Mouse (Mus musculus): ENCODE data around the gene Prrx1.
A peak's percentile ranks its signal among the peaks of the same experiment; 100 is the strongest.

The Prrx1 gene

GRCm38 (mm10) chr1:163313101-163313773 lies at the start of gene Prrx1:
Gene Prrx1, minus strand, starts transcription at chr1:163313710.
- DNase-seq (ENCODE audit: low read depth, low spot score) = peak; percentile 23

GRCm38 (mm10) chr1:163362202-163362601 lies 48.7 kb upstream of the Prrx1 start:
- DNase-seq (ENCODE audit: low read depth, low spot score) = no peak

- DNase-seq (ENCODE audit: low read depth, low spot score) = no peak
These were observed 47.9 kb upstream of the Prrx1 start for GRCm38 (mm10) chr1:163361376-163361775.

DNA sequence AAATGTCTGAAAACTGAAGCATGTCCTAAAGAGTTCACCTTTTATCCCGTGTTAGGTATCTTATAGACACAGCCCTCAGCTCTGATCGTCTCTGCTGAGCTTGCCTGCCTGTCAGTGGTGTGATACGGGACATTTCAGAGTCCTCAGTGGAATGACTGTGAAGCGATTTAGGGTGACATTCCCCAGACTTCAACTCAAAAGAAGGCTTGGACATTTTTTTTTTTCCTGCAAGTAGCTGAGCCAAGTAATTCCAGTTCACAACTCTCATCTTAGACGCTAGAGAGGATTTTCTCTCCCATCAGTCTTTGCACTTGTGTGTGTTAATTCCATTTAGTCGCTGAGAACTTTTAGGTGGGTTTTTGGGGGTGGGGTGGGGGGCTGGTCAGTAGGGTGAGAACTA lies 47.3 kb upstream of the Prrx1 start:
- no peak for DNase-seq (ENCODE audit: low read depth, low spot score)

DNA sequence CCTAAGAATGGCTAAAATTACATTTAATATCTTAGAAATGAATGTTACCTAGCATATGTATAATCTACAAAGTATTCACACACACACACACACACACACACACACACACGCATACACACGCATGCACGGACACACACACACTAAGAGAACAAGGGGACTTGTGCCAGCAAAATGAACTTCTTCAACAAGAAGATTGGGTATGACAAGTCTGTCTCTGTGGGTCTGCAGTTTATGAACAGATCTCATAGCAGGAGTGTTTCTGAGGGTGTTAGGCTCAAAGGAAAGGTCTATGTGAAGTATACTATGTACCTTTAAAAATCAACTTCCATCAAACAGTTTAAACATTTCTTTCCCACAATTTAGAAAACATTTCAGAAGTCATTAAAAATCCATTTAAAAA lies 46.0 kb upstream of the Prrx1 start:
- DNase-seq (ENCODE audit: low read depth, low spot score) = no peak

DNA sequence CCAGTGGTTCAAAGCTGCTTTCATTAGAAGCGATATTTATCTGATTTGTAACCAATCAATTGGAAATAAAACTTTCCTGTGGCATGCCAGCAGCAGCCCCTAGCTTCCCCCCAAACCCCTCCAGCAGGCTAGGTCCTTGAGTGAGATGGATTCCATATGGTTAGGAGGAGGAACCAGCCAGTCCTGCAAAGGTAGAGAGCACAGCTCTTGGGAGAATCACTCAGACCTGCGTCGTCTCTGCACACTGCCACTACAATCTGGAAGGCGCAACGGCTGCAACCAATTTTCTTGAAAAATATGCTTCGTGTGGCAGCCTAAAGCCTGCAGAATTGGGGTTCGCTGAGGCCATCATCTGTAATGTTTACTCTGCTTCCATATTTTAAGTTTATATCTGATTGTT lies 44.7 kb upstream of the Prrx1 start:
- DNase-seq (ENCODE audit: low read depth, low spot score) = no peak

- DNase-seq (ENCODE audit: low read depth, low spot score) = no peak
These were observed 44.2 kb upstream of the Prrx1 start for GRCm38 (mm10) chr1:163357733-163358132.

GRCm38 (mm10) chr1:163356167-163356566 lies 42.7 kb upstream of the Prrx1 start:
- no peak for DNase-seq (ENCODE audit: low read depth, low spot score)

- no peak for DNase-seq (ENCODE audit: low read depth, low spot score)
These were observed 42.2 kb upstream of the Prrx1 start for GRCm38 (mm10) chr1:163355626-163356156.

DNA sequence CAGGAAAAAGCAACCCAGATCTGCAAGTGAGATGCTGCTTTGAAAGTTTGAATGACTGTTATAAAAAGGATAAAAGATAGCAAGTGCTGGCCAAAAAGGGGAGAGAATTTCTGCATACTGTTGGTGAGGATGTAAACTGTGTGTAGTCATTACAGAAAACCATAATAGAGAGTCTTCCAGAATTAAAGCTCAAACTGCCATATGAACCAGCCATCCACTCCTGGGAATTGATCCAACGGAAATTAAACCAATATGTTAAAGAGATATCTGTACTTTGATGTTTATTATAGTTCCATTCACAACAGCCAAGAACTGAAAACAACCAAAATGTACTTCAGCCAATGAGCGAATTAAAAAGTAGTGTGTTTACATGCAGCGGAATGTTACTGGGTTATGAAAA lies 37.5 kb upstream of the Prrx1 start:
- no peak for DNase-seq (ENCODE audit: low read depth, low spot score)

DNA sequence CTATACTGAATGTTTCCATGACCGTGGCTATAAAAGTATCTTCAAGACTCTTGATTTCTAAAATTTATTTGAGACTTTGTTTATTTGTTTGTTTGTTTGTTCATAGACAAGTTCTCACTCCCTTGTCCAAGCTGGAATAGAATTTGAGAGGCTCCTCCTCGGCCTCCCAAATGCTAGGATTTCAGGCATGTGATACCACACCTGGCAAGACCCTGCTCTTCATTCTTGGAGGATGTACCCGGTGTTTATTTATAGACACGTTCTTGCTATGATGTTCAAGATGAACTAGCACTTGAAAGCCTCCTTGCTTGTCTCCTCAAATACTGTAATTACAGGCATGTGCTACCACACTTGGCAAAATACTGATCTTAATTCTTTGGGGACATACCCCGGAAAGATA lies 32.0 kb upstream of the Prrx1 start:
- DNase-seq (ENCODE audit: low read depth, low spot score) = no peak

- peak; percentile 60 for DNase-seq (ENCODE audit: low read depth, low spot score)
These were observed 31.4 kb upstream of the Prrx1 start for GRCm38 (mm10) chr1:163344931-163345330.

- DNase-seq (ENCODE audit: low read depth, low spot score) = no peak
These were observed 25.7 kb upstream of the Prrx1 start for GRCm38 (mm10) chr1:163339219-163339561.

GRCm38 (mm10) chr1:163338525-163339218 lies 25.2 kb upstream of the Prrx1 start:
- no peak for DNase-seq (ENCODE audit: low read depth, low spot score)

GRCm38 (mm10) chr1:163337821-163338220 lies 24.3 kb upstream of the Prrx1 start:
- no peak for DNase-seq (ENCODE audit: low read depth, low spot score)

DNA sequence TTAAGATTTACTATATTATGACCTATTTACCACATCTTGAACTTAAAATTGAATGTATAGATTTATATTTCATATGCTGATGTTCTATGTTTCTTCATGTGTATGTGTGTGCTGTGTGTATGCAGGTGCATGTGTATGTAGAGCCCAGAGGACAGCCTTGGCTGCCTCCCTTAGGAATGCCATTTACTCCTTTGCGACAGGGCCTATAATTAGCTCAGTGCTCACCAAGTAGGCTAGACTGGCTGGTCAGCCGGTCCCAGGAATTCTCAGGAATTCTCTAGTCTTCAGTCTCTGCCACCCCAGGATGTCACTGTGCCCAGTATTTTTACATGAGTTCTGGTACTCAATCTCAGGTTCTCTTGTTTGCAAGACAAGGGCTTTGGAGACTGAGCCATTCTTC lies 13.8 kb upstream of the Prrx1 start:
- DNase-seq (ENCODE audit: low read depth, low spot score) = no peak

DNA sequence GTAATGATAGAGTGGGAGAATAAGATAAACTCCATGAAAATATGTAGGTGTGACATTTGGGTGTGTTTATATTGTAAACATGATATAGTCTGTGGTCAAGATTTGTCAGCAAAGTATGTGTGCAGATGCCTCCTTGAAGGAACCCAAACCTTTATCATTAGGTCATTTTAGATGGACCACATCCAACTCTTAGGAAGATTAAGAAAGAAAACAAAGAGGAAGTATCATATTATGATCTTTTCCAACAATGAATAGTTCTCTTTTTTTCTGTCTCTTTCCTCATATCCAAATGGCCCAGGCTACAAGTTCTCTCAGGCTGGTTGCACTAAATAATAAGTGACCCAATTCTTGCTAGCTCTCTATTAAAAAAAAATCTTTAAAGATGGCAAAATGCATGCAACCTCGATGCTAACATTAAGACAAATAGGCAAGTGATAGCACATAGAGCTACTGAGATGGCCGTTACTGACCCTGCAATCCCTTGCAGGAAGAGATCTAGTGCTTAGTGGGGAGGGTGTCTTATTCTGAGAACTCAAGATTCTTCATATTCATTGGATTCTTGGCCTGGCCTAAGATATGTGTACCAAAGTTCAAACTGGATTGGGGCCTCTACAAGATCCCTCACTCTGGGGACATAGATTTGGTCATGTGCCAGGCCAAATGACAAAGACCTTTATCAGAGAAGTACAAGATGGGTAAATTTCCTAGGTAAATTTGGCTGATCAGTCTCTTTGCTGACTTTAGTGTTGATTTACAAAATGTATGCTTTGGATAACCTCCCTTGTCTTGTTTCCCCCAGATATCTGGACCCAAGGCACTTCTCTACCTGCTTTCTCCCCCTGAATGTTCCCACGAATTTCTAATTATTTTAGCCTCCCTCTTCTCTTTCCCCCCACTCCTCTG lies 6.4 kb upstream of the Prrx1 start:
- no peak for DNase-seq (ENCODE audit: low read depth, low spot score)

DNA sequence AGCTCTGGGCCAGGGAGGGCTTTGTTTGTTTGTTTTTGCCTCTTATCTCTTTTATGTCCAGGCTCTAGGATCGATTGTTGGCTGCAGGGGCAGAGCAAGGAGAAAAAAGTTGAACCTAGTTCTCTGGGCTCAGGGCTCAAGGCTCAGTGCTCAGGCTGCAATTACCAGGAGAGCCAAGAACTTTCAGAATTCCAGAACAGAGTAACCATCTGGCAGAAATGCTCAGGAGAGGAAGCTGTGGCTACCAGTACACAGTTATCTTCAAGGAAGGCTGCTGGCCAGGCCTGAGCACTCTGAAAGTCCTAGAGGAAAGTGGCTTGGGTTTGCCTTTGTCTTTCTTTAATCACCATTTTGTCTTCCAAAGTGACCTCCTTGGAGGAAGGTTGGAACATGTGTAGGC lies 3.4 kb upstream of the Prrx1 start:
- DNase-seq (ENCODE audit: low read depth, low spot score) = no peak

DNA sequence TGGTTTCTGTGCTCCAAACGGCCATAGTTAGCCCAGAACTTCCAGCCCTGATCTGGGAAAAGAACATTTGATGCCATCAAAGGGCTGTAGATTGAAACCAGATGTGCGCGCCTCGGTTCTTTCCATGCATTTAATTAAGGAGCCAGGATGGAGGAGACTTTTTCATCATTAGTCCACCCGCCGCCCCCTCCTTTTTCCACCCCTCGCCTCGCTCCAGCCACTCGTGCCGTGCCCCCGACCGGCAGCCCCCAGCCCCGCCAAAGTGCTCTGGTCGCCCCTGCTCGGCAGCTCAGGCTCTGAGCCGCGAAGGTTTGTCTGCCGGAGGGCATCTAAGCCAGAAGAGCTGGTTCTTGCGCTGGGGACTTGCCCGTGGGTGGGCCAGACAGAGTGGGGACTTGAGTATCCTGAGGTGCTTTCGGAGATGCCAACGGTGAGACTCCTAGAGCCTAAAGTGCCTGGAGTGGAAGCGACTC lies 1.4 kb upstream of the Prrx1 start:
- peak; percentile 25 for DNase-seq (ENCODE audit: low read depth, low spot score)

GRCm38 (mm10) chr1:163313921-163314725 lies 613 bp upstream of the Prrx1 start:
- no peak for DNase-seq (ENCODE audit: low read depth, low spot score)

Data from ZHBTc4 (cell line).